Mouse (Mus musculus) adrenal gland, postnatal 25 days (tissue): ENCODE results near the gene Lhpp. TPM values are rescaled to one million over a fixed set of nuclear protein-coding genes. Genes with fewer than 3 reads are reported as not detected.

Experiments used
- DNase-seq: peaks from one replicate; pipeline ENCODE4 v3.0.0; 2021; ENCODE audit warnings: mixed read lengths
- total RNA-seq: library from RNA; stranded (reverse); gene quantifications from 2 replicates; pipeline ENCODE4 v1.2.3, GENCODE M21; 2021

The Lhpp gene
- total RNA-seq, 1 experiment from 2014 or later: 32.1 TPM

- DNase-seq: no peak
Measured at GRCm38 (mm10) chr7:132713483-132714126, 103.2 kb downstream of the Lhpp start.

- DNase-seq: no peak
Measured at GRCm38 (mm10) chr7:132714236-132714923, 103.9 kb downstream of the Lhpp start.

- DNase-seq: no peak
Measured at GRCm38 (mm10) chr7:132715259-132715658, 104.8 kb downstream of the Lhpp start.

GRCm38 (mm10) chr7:132719570-132719969 lies 109.1 kb downstream of the Lhpp start:
- no peak for DNase-seq

- no peak for DNase-seq
Measured at GRCm38 (mm10) chr7:132720562-132720961, 110.1 kb downstream of the Lhpp start.

GRCm38 (mm10) chr7:132722401-132723370 lies 112.2 kb downstream of the Lhpp start:
- no peak for DNase-seq

GRCm38 (mm10) chr7:132723906-132724305 lies 113.5 kb downstream of the Lhpp start:
- peak; percentile 72 for DNase-seq

- no peak for DNase-seq
Measured at GRCm38 (mm10) chr7:132724501-132725062, 114.1 kb downstream of the Lhpp start.

- DNase-seq: no peak
Measured at GRCm38 (mm10) chr7:132726106-132726861, 115.8 kb downstream of the Lhpp start.

GRCm38 (mm10) chr7:132729093-132729831 lies 118.8 kb downstream of the Lhpp start:
- DNase-seq: no peak

GRCm38 (mm10) chr7:132730510-132730909 lies 120.1 kb downstream of the Lhpp start:
- DNase-seq: no peak

- DNase-seq: no peak
Measured at GRCm38 (mm10) chr7:132731558-132731957, 121.1 kb downstream of the Lhpp start.

GRCm38 (mm10) chr7:132732136-132732789 lies 121.8 kb downstream of the Lhpp start:
- DNase-seq: no peak

- peak; percentile 67 for DNase-seq
Measured at GRCm38 (mm10) chr7:132733521-132733920, 123.1 kb downstream of the Lhpp start.

GRCm38 (mm10) chr7:132734222-132734621 lies 123.8 kb downstream of the Lhpp start:
- DNase-seq: no peak

- peak; percentile 49 for DNase-seq
Measured at GRCm38 (mm10) chr7:132735145-132735544, 124.7 kb downstream of the Lhpp start.

GRCm38 (mm10) chr7:132736099-132736862 lies 125.8 kb downstream of the Lhpp start:
- peak; percentile 80 for DNase-seq

- DNase-seq: no peak
Measured at GRCm38 (mm10) chr7:132738844-132739243, 128.4 kb downstream of the Lhpp start.

- no peak for DNase-seq
Measured at GRCm38 (mm10) chr7:132739829-132740228, 129.4 kb downstream of the Lhpp start.
